Mouse (Mus musculus): ENCODE results near the gene Chrnb1. TPM values are rescaled to one million over a fixed set of nuclear protein-coding genes. Genes with fewer than 3 reads are reported as not detected.
A peak's percentile ranks its signal among the peaks of the same experiment; 100 is the strongest.

The Chrnb1 gene
- 1 to 10 TPM; 1.3 to 2.0 TPM for total RNA-seq (2021)

GRCm38 (mm10) chr11:69795168-69795982 is at the start of gene Chrnb1:
Gene Chrnb1, minus strand, starts transcription at chr11:69795943.
- intact Hi-C loops (cut with DNase I): no loop called here

GRCm38 (mm10) chr11:69838714-69839104 is 43.0 kb upstream of the Chrnb1 start:
- DNase-seq (ENCODE audit: low spot score in 2 of 2): no peak
- intact Hi-C loops (cut with DNase I): loop anchor here (1.0 kb wide), 1 partner anchor 8 kb away; the partner anchor contains the start of gene Plscr3

More at GRCm38 (mm10) chr11:69795168-69795982, at the start of gene Chrnb1:
- DNase-seq (ENCODE audit: low spot score in 2 of 2): peak; percentile 91 to 96

- intact Hi-C loops (cut with DNase I): loop anchor here (1.0 to 2.0 kb wide), 4 partner anchors 8 to 79 kb away; partner anchors contain the start of genes Plscr3 and Polr2a
- peak; percentile 96 to 99 for DNase-seq (ENCODE audit: low spot score in 2 of 2)
Observed at GRCm38 (mm10) chr11:69837952-69838713, 42.4 kb upstream of the Chrnb1 start, which contains the start of gene Tmem256. Gene Tmem256, plus strand, starts transcription at chr11:69838514.

GRCm38 (mm10) chr11:69837604-69837951 is 41.8 kb upstream of the Chrnb1 start, which contains the start of gene Nlgn2:
Gene Nlgn2, minus strand, starts transcription at chr11:69837784.
- intact Hi-C loops (cut with DNase I): loop anchor here (2.0 kb wide), 3 partner anchors 35 to 79 kb away; partner anchors contain the start of gene Polr2a
- DNase-seq (ENCODE audit: low spot score in 2 of 2): no peak

GRCm38 (mm10) chr11:69836703-69837576 is 41.2 kb upstream of the Chrnb1 start:
- intact Hi-C loops (cut with DNase I): loop anchor here (2.0 kb wide), 3 partner anchors 34 to 78 kb away; partner anchors contain the start of gene Polr2a
- peak; percentile 42 to 43 for DNase-seq (ENCODE audit: low spot score in 2 of 2)

GRCm38 (mm10) chr11:69835966-69836335 is 40.2 kb upstream of the Chrnb1 start:
- no peak for DNase-seq (ENCODE audit: low spot score in 2 of 2)
- intact Hi-C loops (cut with DNase I): loop anchor here (2.0 kb wide), 3 partner anchors 33 to 77 kb away; partner anchors contain the start of gene Polr2a

- DNase-seq (ENCODE audit: low spot score in 2 of 2): no peak
- intact Hi-C loops (cut with DNase I): no loop called here
Observed at GRCm38 (mm10) chr11:69835326-69835965, 39.7 kb upstream of the Chrnb1 start.

GRCm38 (mm10) chr11:69834001-69834549 is 38.3 kb upstream of the Chrnb1 start:
- intact Hi-C loops (cut with DNase I): no loop called here
- peak in 1 of 2 experiments; percentile 39 for DNase-seq (ENCODE audit: low spot score in 2 of 2)

GRCm38 (mm10) chr11:69833554-69833953 is 37.8 kb upstream of the Chrnb1 start:
- intact Hi-C loops (cut with DNase I): loop anchor here (2.0 kb wide), 1 partner anchor 151 kb away; the partner anchor contains the start of gene Senp3
- DNase-seq (ENCODE audit: low spot score in 2 of 2): no peak

GRCm38 (mm10) chr11:69828832-69829231 is 33.1 kb upstream of the Chrnb1 start:
- intact Hi-C loops (cut with DNase I): no loop called here
- no peak for DNase-seq (ENCODE audit: low spot score in 2 of 2)

GRCm38 (mm10) chr11:69823456-69823855 is 27.7 kb upstream of the Chrnb1 start:
- DNase-seq (ENCODE audit: low spot score in 2 of 2): no peak
- intact Hi-C loops (cut with DNase I): no loop called here

- intact Hi-C loops (cut with DNase I): no loop called here
- no peak for DNase-seq (ENCODE audit: low spot score in 2 of 2)
Observed at GRCm38 (mm10) chr11:69822080-69822479, 26.3 kb upstream of the Chrnb1 start, which contains the start of gene Spem1. Gene Spem1, minus strand, starts transcription at chr11:69822180.

- no peak for DNase-seq (ENCODE audit: low spot score in 2 of 2)
- intact Hi-C loops (cut with DNase I): no loop called here
Observed at GRCm38 (mm10) chr11:69818871-69819270, 23.1 kb upstream of the Chrnb1 start.

- DNase-seq (ENCODE audit: low spot score in 2 of 2): no peak
- intact Hi-C loops (cut with DNase I): no loop called here
Observed at GRCm38 (mm10) chr11:69818365-69818764, 22.6 kb upstream of the Chrnb1 start, which contains the start of gene Spem2. Gene Spem2, minus strand, starts transcription at chr11:69818465.

GRCm38 (mm10) chr11:69816520-69816919 is 20.8 kb upstream of the Chrnb1 start:
- intact Hi-C loops (cut with DNase I): no loop called here
- DNase-seq (ENCODE audit: low spot score in 2 of 2): no peak

- no peak for DNase-seq (ENCODE audit: low spot score in 2 of 2)
- intact Hi-C loops (cut with DNase I): no loop called here
Observed at GRCm38 (mm10) chr11:69815155-69815554, 19.4 kb upstream of the Chrnb1 start, which contains the start of gene Gm39566. Gene Gm39566, minus strand, starts transcription at chr11:69815298.

- no peak for DNase-seq (ENCODE audit: low spot score in 2 of 2)
- intact Hi-C loops (cut with DNase I): no loop called here
Observed at GRCm38 (mm10) chr11:69810280-69810679, 14.5 kb upstream of the Chrnb1 start.

GRCm38 (mm10) chr11:69807641-69808040 is 11.9 kb upstream of the Chrnb1 start:
- intact Hi-C loops (cut with DNase I): loop anchor here (5.0 kb wide), 1 partner anchor 70 kb away; the partner anchor contains the start of gene Tmem95

More at GRCm38 (mm10) chr11:69807641-69808040, 11.9 kb upstream of the Chrnb1 start:
- no peak for DNase-seq (ENCODE audit: low spot score in 2 of 2)
